Mouse (Mus musculus): Measurements from ENCODE around the gene Psmb9.

The Psmb9 gene

DNA sequence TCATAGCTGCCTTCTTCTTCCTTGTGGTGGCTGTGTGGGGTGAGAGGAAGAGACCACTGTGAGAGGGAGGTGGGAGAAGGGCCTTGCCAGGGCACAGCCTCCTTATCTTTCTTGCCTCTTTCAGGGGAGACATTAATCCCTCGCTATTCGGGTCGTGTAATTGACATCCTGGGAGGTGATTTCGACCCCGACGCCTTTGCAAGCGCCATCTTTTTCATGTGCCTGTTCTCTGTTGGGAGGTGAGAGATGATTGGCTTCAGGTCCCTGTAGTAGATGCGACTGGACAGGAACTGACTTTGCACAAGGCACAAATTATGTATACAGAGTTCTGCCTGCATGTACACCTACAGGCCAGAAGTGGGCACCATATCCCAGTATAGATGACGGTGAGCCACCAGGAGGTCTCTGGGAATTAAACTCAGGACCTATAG lies 18.2 kb upstream of the Psmb9 start:
- DNase-seq (ENCODE audit: low spot score), result peak; percentile 38

- peak; percentile 58 for DNase-seq (ENCODE audit: low spot score)
Observed at GRCm38 (mm10) chr17:34205021-34205745, 17.6 kb upstream of the Psmb9 start.

GRCm38 (mm10) chr17:34204303-34205010 lies 16.9 kb upstream of the Psmb9 start:
- peak; percentile 93 for DNase-seq (ENCODE audit: low spot score)

GRCm38 (mm10) chr17:34203444-34203843 lies 15.9 kb upstream of the Psmb9 start, which contains the start of gene Tap2:
Gene Tap2 (plus strand): TSS chr17:34203527.
- peak; percentile 41 for DNase-seq (ENCODE audit: low spot score)

- DNase-seq (ENCODE audit: low spot score), result peak; percentile 30
Observed at GRCm38 (mm10) chr17:34202760-34203442, 15.3 kb upstream of the Psmb9 start.

DNA sequence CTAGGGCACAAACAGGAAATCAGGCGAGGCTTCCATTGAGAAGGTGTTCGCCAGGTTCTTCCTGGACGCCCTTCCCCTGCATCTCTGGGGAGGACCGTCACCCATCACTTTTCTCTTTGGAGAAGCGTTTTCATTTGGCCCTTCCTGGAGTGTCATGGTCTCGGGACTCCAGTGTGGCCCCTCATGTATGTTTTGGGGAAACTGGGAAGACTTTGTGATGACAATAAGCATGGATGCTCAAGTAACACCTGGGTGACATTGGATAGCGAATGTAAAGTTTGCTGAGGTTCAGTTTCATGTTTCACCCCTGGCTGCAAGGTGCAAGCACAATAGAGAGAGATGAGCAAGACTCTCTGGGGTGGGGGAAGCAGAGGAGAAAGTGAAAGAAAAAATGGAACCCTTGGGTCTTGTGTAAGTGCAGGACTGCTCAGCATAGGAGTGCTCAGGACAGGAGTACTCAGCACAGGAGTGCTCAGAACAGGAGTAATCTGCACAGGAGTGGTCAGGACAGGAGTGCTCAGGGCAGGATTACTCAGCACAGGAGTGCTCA lies 14.0 kb upstream of the Psmb9 start:
- no peak for DNase-seq (ENCODE audit: low spot score)

DNA sequence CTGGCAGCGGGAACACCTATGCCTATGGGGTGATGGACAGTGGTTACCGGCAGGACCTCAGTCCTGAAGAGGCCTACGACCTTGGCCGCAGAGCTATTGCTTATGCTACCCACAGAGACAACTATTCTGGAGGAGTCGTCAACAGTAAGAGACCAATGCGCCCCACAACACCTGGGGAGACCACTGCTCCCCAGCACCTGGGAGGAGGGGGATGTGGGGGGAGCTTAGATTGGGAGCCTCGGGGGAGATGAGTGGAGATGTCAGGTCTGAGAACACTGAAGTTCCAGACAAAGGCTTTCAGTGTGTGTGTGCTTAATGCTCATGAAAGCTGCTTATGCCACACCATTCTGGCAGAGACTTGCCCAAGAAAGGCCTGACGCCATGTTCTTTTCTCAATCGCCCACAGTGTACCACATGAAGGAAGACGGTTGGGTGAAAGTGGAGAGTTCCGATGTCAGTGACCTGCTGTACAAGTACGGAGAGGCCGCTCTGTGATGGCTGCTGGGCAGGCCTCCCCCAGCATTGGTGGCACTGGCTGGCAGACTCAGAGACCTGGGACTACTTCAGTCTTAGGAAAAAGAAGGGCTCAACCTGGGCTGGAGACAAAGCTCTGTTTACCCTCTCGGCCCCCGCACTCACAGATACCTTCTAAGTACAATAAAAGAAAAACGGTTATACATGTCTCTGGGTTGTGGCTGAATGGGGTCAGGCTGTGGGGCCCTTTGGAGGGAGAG lies 13.4 kb upstream of the Psmb9 start:
- no peak for DNase-seq (ENCODE audit: low spot score)

DNA sequence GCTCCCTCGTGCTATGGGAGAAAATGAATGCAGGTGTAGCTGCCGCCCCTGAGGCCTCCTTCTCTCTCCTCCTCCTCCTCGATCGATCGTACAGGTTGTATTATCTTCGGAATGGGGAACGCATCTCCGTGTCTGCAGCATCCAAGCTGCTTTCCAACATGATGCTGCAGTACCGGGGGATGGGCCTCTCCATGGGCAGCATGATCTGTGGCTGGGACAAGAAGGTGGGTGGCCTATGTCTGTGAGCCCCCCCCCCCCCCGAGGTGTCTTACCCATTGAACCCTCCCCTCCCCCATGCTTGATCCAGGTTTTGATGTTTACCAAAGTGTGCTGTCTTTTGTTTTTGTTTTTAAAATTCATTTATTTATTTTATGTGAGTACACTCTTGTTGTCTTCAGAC lies 12.5 kb upstream of the Psmb9 start:
- no peak for DNase-seq (ENCODE audit: low spot score)

DNA sequence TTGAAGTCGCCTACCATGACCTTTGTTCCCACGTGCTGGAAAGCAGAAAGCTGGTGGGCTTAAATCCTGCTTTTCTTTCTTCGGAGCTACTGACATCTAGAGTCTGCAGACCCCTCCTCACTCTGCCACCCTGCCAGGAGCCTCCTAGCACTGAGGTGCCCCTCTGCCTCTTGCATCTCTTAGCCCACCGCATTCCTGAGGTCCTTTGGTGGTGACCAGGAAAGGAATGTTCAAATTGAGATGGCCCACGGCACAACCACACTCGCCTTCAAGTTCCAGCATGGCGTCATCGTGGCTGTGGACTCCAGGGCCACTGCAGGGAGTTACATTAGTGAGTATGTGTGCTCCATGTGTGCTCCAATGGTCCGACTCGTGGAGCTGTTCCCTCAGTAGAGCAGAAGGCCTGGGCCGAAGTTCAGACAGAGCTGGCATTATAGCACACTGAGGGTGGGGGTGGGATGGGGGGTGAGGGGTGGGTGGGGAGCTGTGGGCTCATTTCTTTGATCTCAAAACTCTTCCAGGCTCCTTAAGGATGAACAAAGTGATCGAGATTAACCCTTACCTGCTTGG lies 11.6 kb upstream of the Psmb9 start:
- no peak for DNase-seq (ENCODE audit: low spot score)

DNA sequence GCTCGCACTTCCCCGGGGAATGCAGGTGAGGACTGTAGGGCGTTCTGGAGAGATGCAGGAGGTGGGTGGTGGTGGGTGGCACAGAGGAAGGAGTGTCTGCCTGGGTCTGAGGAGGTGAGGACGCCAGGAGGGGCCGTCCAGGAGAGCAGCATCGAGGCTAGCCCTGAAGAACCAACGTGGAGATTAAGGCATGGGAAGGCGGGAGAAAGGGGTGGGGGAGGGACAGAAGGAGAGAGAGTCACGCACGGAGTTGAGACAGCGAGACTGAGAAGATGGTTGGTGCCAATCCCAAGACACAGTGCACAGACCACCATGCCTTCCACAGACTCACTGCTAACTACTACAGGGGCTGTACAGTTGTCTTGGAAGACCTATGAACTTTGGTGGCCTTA lies 11.0 kb upstream of the Psmb9 start:
- DNase-seq (ENCODE audit: low spot score), result no peak

DNA sequence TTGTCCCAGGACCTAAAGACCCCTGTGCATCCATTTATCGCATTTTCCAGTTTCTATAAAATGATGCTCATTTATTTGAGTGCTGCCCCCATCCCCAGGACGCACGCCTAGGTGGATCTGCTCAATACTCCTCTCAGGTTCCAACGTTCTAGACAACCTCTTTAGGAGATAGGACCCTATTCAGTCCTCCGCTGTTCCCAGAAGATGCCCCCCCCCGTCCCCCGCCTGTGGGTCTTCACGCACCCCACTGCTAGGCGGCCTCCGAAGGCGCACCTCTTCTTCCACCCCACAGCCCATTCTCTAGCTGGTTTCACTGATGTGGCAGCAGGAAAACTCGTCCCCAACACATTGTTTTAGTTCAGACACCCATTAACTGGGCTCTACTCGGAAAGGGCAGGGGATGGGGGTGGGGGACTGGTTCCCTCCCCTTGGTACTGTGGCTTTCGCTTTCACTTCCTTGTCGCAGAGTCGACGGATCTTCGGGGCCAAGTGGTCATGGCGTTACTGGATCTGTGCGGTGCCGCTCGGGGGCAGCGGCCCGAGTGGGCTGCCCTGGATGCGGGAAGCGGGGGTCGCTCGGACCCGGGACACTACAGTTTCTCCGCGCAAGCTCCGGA lies 10.4 kb upstream of the Psmb9 start:
- peak; percentile 60 for DNase-seq (ENCODE audit: low spot score)

DNA sequence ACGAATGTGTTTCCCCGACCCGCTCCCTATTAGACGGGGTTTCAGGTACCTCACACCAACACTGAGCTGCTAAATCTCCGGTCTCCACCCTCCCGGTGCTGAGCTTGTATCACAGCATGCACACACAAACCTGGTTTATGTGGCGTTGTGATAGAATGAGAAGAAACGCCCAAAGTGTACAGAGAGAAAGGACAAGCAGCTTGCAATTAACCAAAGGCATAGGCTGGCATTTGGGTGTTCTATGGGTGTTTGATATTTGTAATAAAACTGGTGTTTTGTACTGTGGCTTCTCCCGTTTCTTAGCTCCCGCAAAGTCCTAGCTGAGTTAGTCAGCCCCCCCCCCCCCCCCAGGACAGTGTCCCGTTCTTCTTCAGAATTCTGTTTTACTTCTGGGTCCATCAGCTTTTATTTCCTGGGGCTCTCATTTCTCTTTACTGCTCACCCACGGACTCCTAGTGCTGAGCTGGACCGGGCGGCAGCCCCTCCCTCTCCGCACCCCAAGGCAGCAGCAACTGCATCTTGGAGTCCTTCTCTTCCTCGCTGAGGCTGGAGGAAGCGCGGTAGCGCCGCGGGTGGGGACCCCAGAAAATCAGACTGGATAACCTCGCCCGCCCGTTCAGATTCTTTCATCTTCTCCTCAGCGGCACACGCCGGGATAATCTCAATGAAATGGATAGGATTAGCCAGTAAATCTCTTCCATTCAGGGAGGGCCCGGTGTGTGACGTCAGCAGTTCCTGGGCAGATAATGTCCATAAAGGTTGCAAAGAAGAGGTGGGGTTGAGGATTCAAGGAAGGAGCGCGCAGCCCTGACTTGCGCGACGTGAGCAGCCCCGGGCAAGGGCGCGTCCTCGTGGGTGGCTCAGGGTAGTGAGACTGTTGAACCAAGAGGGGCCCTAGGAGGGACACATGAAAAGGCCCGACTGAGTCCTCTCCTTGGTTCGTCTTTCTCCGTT lies 9.7 kb upstream of the Psmb9 start, which contains the start of gene Psmb8:
Gene Psmb8, plus strand, starts transcription at position 781 of the 954 bp plus-strand sequence.
- peak; percentile 92 for DNase-seq (ENCODE audit: low spot score)

- DNase-seq (ENCODE audit: low spot score), result no peak
Observed at GRCm38 (mm10) chr17:34196491-34196890, 8.9 kb upstream of the Psmb9 start.

GRCm38 (mm10) chr17:34194723-34195122 lies 7.2 kb upstream of the Psmb9 start:
- no peak for DNase-seq (ENCODE audit: low spot score)

GRCm38 (mm10) chr17:34193468-34193867 lies 5.9 kb upstream of the Psmb9 start:
- DNase-seq (ENCODE audit: low spot score), result no peak

DNA sequence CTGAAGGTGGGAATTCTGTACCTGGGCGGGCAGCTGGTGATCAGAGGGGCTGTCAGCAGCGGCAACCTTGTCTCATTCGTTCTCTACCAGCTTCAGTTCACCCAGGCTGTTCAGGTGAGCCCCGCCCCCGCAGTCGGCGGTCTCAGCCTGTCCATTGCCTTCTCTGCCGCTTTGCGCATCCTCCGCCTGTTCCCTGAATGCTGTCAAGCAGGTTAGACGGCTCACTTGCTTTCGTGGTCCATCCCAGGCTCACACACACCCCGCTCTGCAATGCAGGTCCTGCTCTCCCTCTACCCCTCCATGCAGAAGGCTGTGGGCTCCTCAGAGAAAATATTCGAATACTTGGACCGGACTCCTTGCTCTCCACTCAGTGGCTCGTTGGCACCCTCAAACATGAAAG lies 5.3 kb upstream of the Psmb9 start:
- DNase-seq (ENCODE audit: low spot score), result no peak

DNA sequence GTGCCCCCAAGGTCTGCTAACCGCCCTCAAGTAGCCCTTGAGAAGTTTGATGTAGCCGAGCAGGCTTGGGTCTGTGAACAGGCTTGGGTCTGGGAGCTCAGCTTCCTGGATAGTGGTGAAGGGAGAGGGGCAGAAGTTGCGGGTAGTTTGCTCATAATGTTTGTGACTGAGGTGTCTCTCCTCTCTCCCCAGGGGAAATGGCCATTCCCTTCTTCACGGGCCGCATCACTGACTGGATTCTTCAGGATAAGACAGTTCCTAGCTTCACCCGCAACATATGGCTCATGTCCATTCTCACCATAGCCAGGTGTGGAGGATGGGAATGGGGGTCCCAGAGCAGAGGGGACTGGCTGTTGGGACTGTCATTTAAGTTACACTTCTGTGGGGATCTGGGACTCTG lies 1.4 kb upstream of the Psmb9 start:
- no peak for DNase-seq (ENCODE audit: low spot score)

GRCm38 (mm10) chr17:34188010-34188409 lies 446 bp upstream of the Psmb9 start:
- no peak for DNase-seq (ENCODE audit: low spot score)

GRCm38 (mm10) chr17:34186885-34187260 lies 691 bp downstream of the Psmb9 start:
- DNase-seq (ENCODE audit: low spot score), result no peak

DNA sequence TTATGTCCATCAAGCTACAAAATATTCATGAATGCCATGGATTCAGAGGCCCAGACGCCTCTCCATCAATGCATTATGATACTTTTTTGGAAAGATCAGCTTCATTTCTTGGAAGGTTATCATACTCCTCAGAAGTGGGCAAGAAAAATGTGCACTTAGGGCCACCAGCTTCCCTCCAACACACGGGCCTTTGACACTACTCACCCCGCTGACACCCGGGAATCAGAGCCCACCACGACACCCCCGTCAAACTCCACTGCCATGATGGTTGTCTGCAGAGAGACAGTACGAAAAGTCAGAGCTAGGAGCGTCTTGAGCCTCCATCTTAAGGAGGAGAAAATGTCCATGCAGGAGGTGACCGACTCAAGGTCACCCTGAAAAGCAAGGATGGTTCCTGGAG lies 2.0 kb downstream of the Psmb9 start:
- DNase-seq (ENCODE audit: low spot score), result no peak

Data from testis, postnatal 10 days (tissue).